Mouse (Mus musculus): Measurements from ENCODE around the gene Cog7. TPM values are rescaled to one million over a fixed set of nuclear protein-coding genes. Genes with fewer than 3 reads are reported as not detected.

The Cog7 gene
- 21.4 and 22.1 TPM in 2 replicates for polyA plus RNA-seq (2015; fragmentation: Nextera tagmentation; extraction: Ambion mirVana)

DNA sequence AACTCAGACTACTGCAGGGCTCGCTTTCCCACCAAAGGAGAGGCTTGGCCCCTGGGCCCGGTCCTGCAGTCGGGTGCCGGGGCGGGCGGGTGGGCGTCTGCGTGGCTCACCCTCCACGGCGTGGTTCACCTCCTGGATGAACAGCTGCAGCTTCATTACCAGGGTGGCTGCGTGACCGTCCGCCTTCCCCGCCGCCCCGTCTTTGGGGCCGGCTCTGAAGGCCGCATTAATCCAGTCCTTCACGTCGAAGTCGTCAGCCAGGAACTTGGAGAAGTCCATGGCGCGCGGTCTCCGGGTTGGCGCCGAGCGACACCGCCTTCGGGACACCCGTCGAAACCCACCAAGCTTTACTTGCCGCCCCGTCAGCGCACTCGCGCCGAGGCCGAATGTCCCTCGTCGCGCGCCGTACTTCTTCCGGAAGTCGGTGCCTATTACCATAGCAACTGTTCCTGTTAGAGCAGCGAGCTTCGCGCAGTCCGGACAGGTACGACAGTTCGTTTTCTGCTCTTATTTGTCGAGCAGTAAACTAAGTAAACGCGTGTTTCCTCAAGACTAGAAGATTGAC is at the start of gene Cog7:
TSS of gene Cog7 (minus strand) at position 405 of the 565 bp plus-strand sequence.
- H3K27me3 ChIP-seq: no peaks in the 10 kb centered on the region
- under 1% methylated on average over 55 of the region's 55 CpGs for WGBS
- H3K4me3 ChIP-seq: peak within 1 kb of the TSS; percentile 69
- no peaks in the 10 kb centered on the region; the same call in 1 of the 2 replicates for H3K36me3 ChIP-seq
- H3K4me1 ChIP-seq: peaks cover 11% of the 10 kb centered on the region
- H3K9ac ChIP-seq (replicated peaks): peak within 1 kb of the TSS; percentile 53
- peak within 1 kb of the TSS; percentile 68 for H3K4me2 ChIP-seq (replicated peaks)
- no peak within 1 kb of the TSS; the same call in 1 of the 2 replicates for H3K27ac ChIP-seq (replicated peaks)
- ATAC-seq (replicated peaks): peak; percentile 93
- H3K9me3 ChIP-seq: no peaks in the 10 kb centered on the region

GRCm38 (mm10) chr7:122022131-122022530 is 40.6 kb upstream of the Cog7 start:
- Histone ChIP-seq H3K4me3 (no peak overlapping the region), H3K36me3 (no peaks in the 10 kb centered on the region), H3K4me2 (replicated peaks) (no peak overlapping the region), H3K27me3 (no peaks in the 10 kb centered on the region), H3K27ac (replicated peaks) (no peak overlapping the region), H3K9me3 (no peaks in the 10 kb centered on the region), H3K4me1 (peaks cover 21% of the 10 kb centered on the region), H3K9ac (replicated peaks) (no peak overlapping the region)
- ATAC-seq (replicated peaks): no peak
- WGBS: 100% methylated on average over 2 of the region's 2 CpGs

DNA sequence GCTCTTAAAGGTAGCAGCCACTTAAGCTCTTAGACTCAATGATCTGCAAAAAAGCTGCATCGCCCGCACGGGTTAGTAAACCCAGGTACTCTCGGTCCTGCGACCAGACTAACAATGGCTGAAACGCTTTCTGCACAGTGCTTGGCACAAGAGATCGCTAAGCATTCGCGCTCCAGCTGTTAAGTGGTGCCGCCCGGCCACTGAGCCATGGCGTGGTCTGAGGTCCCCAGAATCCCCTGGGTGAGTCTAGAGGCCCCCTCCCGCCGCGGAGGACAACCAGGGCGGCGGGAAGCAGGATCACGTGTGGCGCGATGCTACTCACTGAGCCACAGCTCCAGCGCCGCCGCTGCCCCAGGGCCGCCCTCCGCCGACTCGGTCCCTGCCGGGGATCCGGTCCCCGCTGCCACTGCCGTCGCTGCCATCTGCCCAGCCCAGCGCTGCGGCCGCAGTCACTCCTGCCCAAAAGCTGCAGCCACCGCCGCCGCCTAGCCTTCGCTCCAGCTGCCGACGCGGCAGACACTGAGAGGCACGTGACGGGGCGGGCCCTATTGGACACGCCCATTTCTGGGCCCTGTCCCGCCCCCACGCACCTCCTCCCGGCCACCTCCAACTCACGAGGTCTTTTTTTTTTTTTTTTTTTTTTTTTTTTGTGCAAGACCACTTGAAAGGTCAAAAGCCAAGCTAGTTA is 39.3 kb upstream of the Cog7 start, which contains the start of gene Gga2:
TSS of gene Gga2 (minus strand) at position 556 of the 688 bp plus-strand sequence.
- Histone ChIP-seq H3K27me3 (no peaks in the 10 kb centered on the region), H3K4me3 (peak within 1 kb of the TSS; percentile 70), H3K4me2 (replicated peaks) (peak within 1 kb of the TSS; percentile 61), H3K4me1 (peaks cover 27% of the 10 kb centered on the region), H3K36me3 (no peaks in the 10 kb centered on the region), H3K9ac (replicated peaks) (peak within 1 kb of the TSS; percentile 88), H3K9me3 (no peaks in the 10 kb centered on the region), H3K27ac (replicated peaks) (peak within 1 kb of the TSS; percentile 88)
- 0% methylated on average over 50 of the region's 50 CpGs for WGBS
- ATAC-seq (replicated peaks): peak; percentile 85

GRCm38 (mm10) chr7:122020273-122020666 is 38.8 kb upstream of the Cog7 start:
- Histone ChIP-seq H3K36me3 (no peaks in the 10 kb centered on the region), H3K27me3 (no peaks in the 10 kb centered on the region), H3K9ac (replicated peaks) (peak overlapping the region; percentile 88), H3K4me1 (peaks cover 33% of the 10 kb centered on the region), H3K27ac (replicated peaks) (peak overlapping the region; percentile 88), H3K4me3 (peak overlapping the region; percentile 70), H3K9me3 (no peaks in the 10 kb centered on the region), H3K4me2 (replicated peaks) (peak overlapping the region; percentile 61)
- ATAC-seq (replicated peaks): peak; percentile 49
- WGBS: 2% methylated on average over 6 of the region's 6 CpGs

DNA sequence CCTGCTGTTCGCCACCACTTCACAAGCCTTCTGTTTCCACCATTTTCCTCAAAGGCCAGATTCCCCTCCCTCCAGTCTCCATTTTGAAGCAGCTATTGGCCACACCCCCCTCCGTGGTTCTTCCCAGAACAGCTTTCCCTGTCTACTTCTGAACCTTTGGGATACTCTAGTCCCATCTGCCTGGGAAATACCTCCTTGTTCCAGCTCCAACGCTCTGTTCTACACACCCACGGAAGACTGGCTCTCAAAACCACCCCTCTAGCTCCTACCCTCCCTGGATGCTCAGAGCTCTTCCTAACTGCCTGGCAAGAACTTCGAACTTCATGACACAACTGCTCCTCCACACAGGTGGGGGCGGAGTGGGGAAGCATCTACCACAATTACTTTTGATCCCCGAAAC is 37.5 kb upstream of the Cog7 start:
- Histone ChIP-seq H3K4me3 (peak overlapping the region; percentile 70), H3K4me1 (peaks cover 36% of the 10 kb centered on the region), H3K27me3 (no peaks in the 10 kb centered on the region), H3K9me3 (no peaks in the 10 kb centered on the region), H3K9ac (replicated peaks) (no peak overlapping the region), H3K36me3 (no peaks in the 10 kb centered on the region), H3K27ac (replicated peaks) (no peak overlapping the region), H3K4me2 (replicated peaks) (peak overlapping the region; percentile 61)
- WGBS: 84% methylated on average over 7 of the region's 7 CpGs
- ATAC-seq (replicated peaks): no peak

- no peaks in the 10 kb centered on the region for H3K36me3 ChIP-seq
- H3K4me3 ChIP-seq: peak overlapping the region; percentile 70; the same call in 1 of the 2 replicates
- H3K4me1 ChIP-seq: peaks cover 36% of the 10 kb centered on the region
- H3K27me3 ChIP-seq: no peaks in the 10 kb centered on the region
- no peak for ATAC-seq (replicated peaks)
- no peak overlapping the region for H3K9ac ChIP-seq (replicated peaks)
- H3K27ac ChIP-seq (replicated peaks): no peak overlapping the region
- no peaks in the 10 kb centered on the region for H3K9me3 ChIP-seq
- WGBS: 69% methylated on average over 3 of the region's 3 CpGs
- peak overlapping the region; percentile 61; the same call in 1 of the 2 replicates for H3K4me2 ChIP-seq (replicated peaks)
Observed at GRCm38 (mm10) chr7:122018247-122018646, 36.7 kb upstream of the Cog7 start.

DNA sequence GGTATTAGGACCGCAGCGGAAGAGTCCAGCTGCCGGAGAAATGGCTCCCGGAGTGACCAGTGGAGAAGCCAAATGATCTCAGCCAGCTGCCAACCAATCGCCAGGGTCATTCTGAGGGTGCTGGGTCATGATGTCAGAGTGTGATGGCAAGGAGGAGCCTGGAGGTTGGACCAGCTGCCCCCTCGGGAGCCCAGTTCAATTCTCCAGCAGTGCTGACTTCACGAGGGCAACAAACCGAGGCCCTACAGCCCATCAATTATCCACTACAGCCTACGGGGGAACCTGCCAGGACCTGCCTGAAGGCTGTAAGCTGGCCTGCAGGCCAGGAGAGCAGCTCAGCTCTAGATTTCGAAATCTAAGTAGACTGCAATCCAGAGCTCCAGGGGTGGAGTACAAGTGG is 34.2 kb upstream of the Cog7 start:
- Histone ChIP-seq H3K4me3 (no peak overlapping the region), H3K27ac (replicated peaks) (no peak overlapping the region), H3K36me3 (peaks cover 18% of the 10 kb centered on the region), H3K4me2 (replicated peaks) (no peak overlapping the region), H3K9me3 (no peaks in the 10 kb centered on the region), H3K4me1 (peaks cover 36% of the 10 kb centered on the region), H3K27me3 (no peaks in the 10 kb centered on the region), H3K9ac (replicated peaks) (no peak overlapping the region)
- no peak for ATAC-seq (replicated peaks)
- WGBS: 78% methylated on average over 10 of the region's 10 CpGs

GRCm38 (mm10) chr7:122015105-122015504 is 33.6 kb upstream of the Cog7 start:
- no peaks in the 10 kb centered on the region for H3K9me3 ChIP-seq
- no peak overlapping the region for H3K4me2 ChIP-seq (replicated peaks)
- WGBS: 76% methylated on average over 8 of the region's 8 CpGs
- no peak overlapping the region for H3K27ac ChIP-seq (replicated peaks)
- peaks cover 24% of the 10 kb centered on the region for H3K36me3 ChIP-seq
- H3K27me3 ChIP-seq: no peaks in the 10 kb centered on the region
- ATAC-seq (replicated peaks): no peak
- no peak overlapping the region for H3K4me3 ChIP-seq
- H3K9ac ChIP-seq (replicated peaks): no peak overlapping the region
- H3K4me1 ChIP-seq: peaks cover 36% of the 10 kb centered on the region

DNA sequence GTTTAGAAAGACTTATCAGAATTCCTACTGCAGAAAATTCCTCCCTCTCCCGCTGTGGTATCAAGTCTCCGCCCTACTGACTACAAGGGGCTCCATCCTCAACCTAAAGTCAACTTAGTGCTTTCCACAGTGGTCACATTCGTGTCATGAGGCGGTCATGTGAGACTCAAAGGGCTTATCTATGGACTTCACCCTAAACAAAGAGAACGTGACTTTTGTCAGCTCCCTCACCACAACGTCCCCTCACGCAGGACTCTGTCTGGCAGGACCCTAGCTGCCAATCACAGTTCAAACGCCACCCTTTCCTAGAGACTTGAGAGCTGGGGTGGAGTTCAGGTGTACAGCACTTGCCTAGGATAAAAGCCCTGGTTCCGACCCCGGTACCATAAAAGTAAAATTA is 31.4 kb upstream of the Cog7 start:
- Histone ChIP-seq H3K4me1 (peaks cover 17% of the 10 kb centered on the region), H3K27ac (replicated peaks) (no peak overlapping the region), H3K9me3 (no peaks in the 10 kb centered on the region), H3K27me3 (no peaks in the 10 kb centered on the region), H3K36me3 (peaks cover 43% of the 10 kb centered on the region), H3K9ac (replicated peaks) (no peak overlapping the region), H3K4me2 (replicated peaks) (no peak overlapping the region), H3K4me3 (no peak overlapping the region)
- ATAC-seq (replicated peaks): no peak
- WGBS: 93% methylated on average over 10 of the region's 10 CpGs

DNA sequence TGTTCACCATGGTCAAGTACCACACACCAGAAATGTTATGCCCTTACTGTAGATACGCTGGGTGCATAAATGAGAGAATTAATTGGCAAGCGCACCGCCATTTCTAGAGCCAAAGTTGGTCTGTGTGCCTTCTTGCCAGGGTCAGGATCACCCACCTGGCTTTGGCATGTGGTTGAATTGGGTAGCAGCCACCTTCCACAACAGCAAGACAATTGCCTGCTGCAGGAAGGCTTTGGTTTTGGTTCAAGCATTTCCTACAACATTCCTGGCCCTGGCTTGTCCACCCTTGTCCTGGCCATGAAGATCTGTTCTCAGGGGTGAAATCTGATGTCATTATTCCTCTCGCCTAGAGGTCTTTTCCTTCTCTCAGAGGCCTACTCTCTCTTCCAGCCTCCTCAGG is 30.9 kb upstream of the Cog7 start:
- Histone ChIP-seq H3K36me3 (peaks cover 49% of the 10 kb centered on the region), H3K4me2 (replicated peaks) (no peak overlapping the region), H3K4me1 (peaks cover 17% of the 10 kb centered on the region), H3K9ac (replicated peaks) (no peak overlapping the region), H3K9me3 (no peaks in the 10 kb centered on the region), H3K4me3 (no peak overlapping the region), H3K27ac (replicated peaks) (no peak overlapping the region), H3K27me3 (no peaks in the 10 kb centered on the region)
- WGBS: 94% methylated on average over 4 of the region's 4 CpGs
- ATAC-seq (replicated peaks): no peak

DNA sequence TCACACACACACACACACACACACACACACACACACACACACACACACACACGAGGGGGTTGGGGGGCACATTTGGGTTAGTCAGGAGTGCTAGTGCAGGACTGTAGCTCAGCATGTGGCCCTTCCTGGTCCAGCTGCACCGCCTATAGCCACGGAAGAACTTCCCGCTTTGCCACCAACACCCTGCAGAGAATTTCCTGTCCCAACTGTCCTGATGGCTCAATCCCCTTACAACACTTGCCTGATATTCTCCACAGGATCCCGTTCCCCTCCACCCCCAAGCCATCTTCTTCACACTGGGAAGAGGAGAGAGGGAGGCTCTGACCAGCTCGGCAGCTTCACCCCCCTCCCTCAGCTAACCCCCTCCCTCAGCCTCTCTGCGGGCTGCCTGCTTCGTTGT is 18.9 kb upstream of the Cog7 start:
- peaks cover 88% of the 10 kb centered on the region for H3K36me3 ChIP-seq
- no peak overlapping the region for H3K4me3 ChIP-seq
- H3K27ac ChIP-seq (replicated peaks): no peak overlapping the region
- H3K27me3 ChIP-seq: no peaks in the 10 kb centered on the region
- no peak for ATAC-seq (replicated peaks)
- H3K4me2 ChIP-seq (replicated peaks): no peak overlapping the region
- no peaks in the 10 kb centered on the region for H3K4me1 ChIP-seq
- 85% methylated on average over 8 of the region's 8 CpGs for WGBS
- no peak overlapping the region for H3K9ac ChIP-seq (replicated peaks)
- no peaks in the 10 kb centered on the region for H3K9me3 ChIP-seq

GRCm38 (mm10) chr7:121995961-121996360 is 14.4 kb upstream of the Cog7 start:
- ATAC-seq (replicated peaks): no peak
- no peak overlapping the region for H3K27ac ChIP-seq (replicated peaks)
- no peaks in the 10 kb centered on the region for H3K9me3 ChIP-seq
- H3K9ac ChIP-seq (replicated peaks): no peak overlapping the region
- H3K36me3 ChIP-seq: peaks cover 93% of the 10 kb centered on the region
- H3K4me2 ChIP-seq (replicated peaks): no peak overlapping the region
- H3K4me3 ChIP-seq: no peak overlapping the region
- H3K4me1 ChIP-seq: no peaks in the 10 kb centered on the region
- H3K27me3 ChIP-seq: no peaks in the 10 kb centered on the region
- 91% methylated on average over 5 of the region's 5 CpGs for WGBS
